Mouse (Mus musculus) MEL (cell line): ENCODE data around the gene Sgcg. TPM values are rescaled to one million over a fixed set of nuclear protein-coding genes. Genes with fewer than 3 reads are reported as not detected.

Experiments
- DNase-seq: peaks from one replicate; pipeline ENCODE4 v3.0.0; 2011; ENCODE audit warnings: low read depth, low spot score
- H3K27ac ChIP-seq: 2 replicates; pipeline ENCODE4 v1.5.1; 2012; ENCODE audit warnings: low read depth, mild to moderate bottlenecking, control low read depth, low read length, moderate library complexity; ENCODE audit not compliant: control insufficient read depth
- H3K27me3 ChIP-seq, 2 experiments: fragments of 150-350 bp in 1 of 2; sonication (generic) in 1 of 2; 2 replicates each; pipeline ENCODE4 v1.6.1; 2012; ENCODE audit warnings: low read length in 2 of 2, mild to moderate bottlenecking in 2 of 2, improper control_type of control experiment in 1 of 2, moderate library complexity in 1 of 2; ENCODE audit not compliant: insufficient read depth in 2 of 2, control insufficient read depth in 1 of 2
- H3K36me3 ChIP-seq, 2 experiments: 2 replicates each; pipeline ENCODE4 v1.6.1; 2012 to 2014; ENCODE audit warnings: low read length in 2 of 2, improper control_type of control experiment in 1 of 2, inconsistent platforms in 1 of 2, mild to moderate bottlenecking in 1 of 2; ENCODE audit not compliant: insufficient read depth in 2 of 2, control insufficient read depth in 1 of 2
- H3K4me1 ChIP-seq, 2 experiments: fragments of 150-350 bp in 1 of 2; sonication (generic) in 1 of 2; 2 replicates each; pipeline ENCODE4 v1.6.1; 2012; ENCODE audit warnings: low read length in 2 of 2, improper control_type of control experiment in 1 of 2, mild to moderate bottlenecking in 1 of 2; ENCODE audit not compliant: insufficient read depth in 2 of 2, control insufficient read depth in 1 of 2
- H3K4me3 ChIP-seq, 2 experiments: fragments of 150-350 bp in 1 of 2; sonication (generic) in 1 of 2; 2 replicates each; pipeline ENCODE4 v1.5.1; 2012; ENCODE audit warnings: low read depth in 2 of 2, low read length in 2 of 2, mild to moderate bottlenecking in 2 of 2, moderate library complexity in 2 of 2, control low read depth in 1 of 2, improper control_type of control experiment in 1 of 2; ENCODE audit not compliant: control insufficient read depth in 1 of 2, insufficient read depth in 1 of 2
- H3K79me2 ChIP-seq: 2 replicates; pipeline ENCODE4 v1.6.1; 2012; ENCODE audit warnings: mild to moderate bottlenecking, low read length, moderate library complexity; ENCODE audit not compliant: control insufficient read depth, poor library complexity, insufficient read depth
- H3K9ac ChIP-seq: 2 replicates; pipeline ENCODE4 v1.6.1; 2012; ENCODE audit warnings: low read depth, mild to moderate bottlenecking, control low read depth, low read length, moderate library complexity; ENCODE audit not compliant: control insufficient read depth, poor library complexity, severe bottlenecking
- H3K9me3 ChIP-seq: fragments of 150-350 bp; sonication (generic); replicated peaks from 2 replicates; pipeline ENCODE4 v1.6.1; 2012; ENCODE audit warnings: mild to moderate bottlenecking, low read length, improper control_type of control experiment, moderate library complexity; ENCODE audit not compliant: insufficient read depth
- BHLHE40 ChIP-seq: IDR thresholded peaks from 2 replicates; pipeline ENCODE4 v1.6.1; 2012; ENCODE audit warnings: low read depth, mild to moderate bottlenecking, inconsistent platforms, low read length, improper control_type of control experiment, borderline replicate concordance
- CHD1 ChIP-seq: IDR thresholded peaks from 2 replicates; pipeline ENCODE4 v1.6.1; 2012; ENCODE audit warnings: low read depth, mild to moderate bottlenecking, inconsistent platforms, low read length, improper control_type of control experiment
- CHD2 ChIP-seq: IDR thresholded peaks from 2 replicates; pipeline ENCODE4 v1.6.1; 2011; ENCODE audit warnings: low read length, improper control_type of control experiment
- CTCF ChIP-seq, 3 experiments: IDR thresholded peaks in 2 of 3; conservative IDR thresholded peaks in 1 of 3; 2 replicates each; pipeline ENCODE4 v1.5.1; 2011 to 2012; ENCODE audit warnings: low read length in 3 of 3, low read depth in 2 of 3, mild to moderate bottlenecking in 2 of 3, improper control_type of control experiment in 1 of 3, inconsistent platforms in 1 of 3, mixed read lengths in 1 of 3, moderate library complexity in 1 of 3; ENCODE audit not compliant: control insufficient read depth in 1 of 3, insufficient read depth in 1 of 3, poor library complexity in 1 of 3, severe bottlenecking in 1 of 3
- ELF1 ChIP-seq: IDR thresholded peaks from 2 replicates; pipeline ENCODE4 v1.6.1; 2014; ENCODE audit warnings: low read depth, mild to moderate bottlenecking, inconsistent platforms, low read length, improper control_type of control experiment, moderate library complexity
- EP300 ChIP-seq, 2 experiments: IDR thresholded peaks; 2 replicates each; pipeline ENCODE4 v1.6.1; 2011; ENCODE audit warnings: improper control_type of control experiment in 2 of 2, low read length in 2 of 2, low read depth in 1 of 2, mild to moderate bottlenecking in 1 of 2
- ETS1 ChIP-seq: IDR thresholded peaks from 2 replicates; pipeline ENCODE4 v1.6.1; 2012; ENCODE audit warnings: low read depth, mild to moderate bottlenecking, inconsistent platforms, low read length, improper control_type of control experiment, moderate library complexity
- GABPA ChIP-seq: IDR thresholded peaks from 2 replicates; pipeline ENCODE4 v1.6.1; 2012; ENCODE audit warnings: low read depth, mild to moderate bottlenecking, inconsistent platforms, low read length, improper control_type of control experiment, moderate library complexity
- GATA1 ChIP-seq: IDR thresholded peaks from 2 replicates; pipeline ENCODE4 v1.6.1; 2011; ENCODE audit warnings: low read depth, low read length, improper control_type of control experiment
- HCFC1 ChIP-seq: IDR thresholded peaks from 2 replicates; pipeline ENCODE4 v1.6.1; 2012; ENCODE audit warnings: low read depth, mild to moderate bottlenecking, inconsistent platforms, low read length, improper control_type of control experiment, moderate library complexity
- JUND ChIP-seq: IDR thresholded peaks from 2 replicates; pipeline ENCODE4 v1.6.1; 2011; ENCODE audit warnings: low read depth, mild to moderate bottlenecking, improper control_type of control experiment, low read length
- KAT2A ChIP-seq: conservative IDR thresholded peaks from 2 replicates; pipeline ENCODE4 v1.6.1; 2012; ENCODE audit warnings: low read depth, low read length, improper control_type of control experiment, inconsistent platforms
- MAX ChIP-seq: IDR thresholded peaks from 2 replicates; pipeline ENCODE4 v1.6.1; 2011; ENCODE audit warnings: low read length, improper control_type of control experiment
- MAZ ChIP-seq: IDR thresholded peaks from 2 replicates; pipeline ENCODE4 v1.6.1; 2012; ENCODE audit warnings: low read depth, mild to moderate bottlenecking, inconsistent platforms, low read length, improper control_type of control experiment
- MEF2A ChIP-seq: IDR thresholded peaks from 2 replicates; pipeline ENCODE4 v1.6.1; 2014; ENCODE audit warnings: low read depth, mild to moderate bottlenecking, inconsistent platforms, low read length, improper control_type of control experiment; ENCODE audit not compliant: poor library complexity, insufficient replicate concordance, severe bottlenecking; ENCODE audit errors: extremely low read depth
- MXI1 ChIP-seq: IDR thresholded peaks from 2 replicates; pipeline ENCODE4 v1.6.1; 2011; ENCODE audit warnings: mild to moderate bottlenecking, low read depth, low read length, improper control_type of control experiment
- MYB ChIP-seq: IDR thresholded peaks from 2 replicates; pipeline ENCODE4 v1.6.1; 2011; ENCODE audit warnings: mild to moderate bottlenecking, low read depth, low read length, improper control_type of control experiment
- MYC ChIP-seq: IDR thresholded peaks from 2 replicates; pipeline ENCODE4 v1.6.1; 2011; ENCODE audit warnings: low read depth, mild to moderate bottlenecking, low read length, improper control_type of control experiment, moderate library complexity
- NRF1 ChIP-seq: IDR thresholded peaks from 2 replicates; pipeline ENCODE4 v1.6.1; 2014; ENCODE audit warnings: low read depth, mild to moderate bottlenecking, inconsistent platforms, low read length, improper control_type of control experiment, moderate library complexity; ENCODE audit not compliant: poor library complexity, insufficient read depth, severe bottlenecking
- POLR2AphosphoS2 ChIP-seq: IDR thresholded peaks from 2 replicates; pipeline ENCODE4 v1.6.1; 2011; ENCODE audit warnings: low read length, improper control_type of control experiment
- RAD21 ChIP-seq: IDR thresholded peaks from 2 replicates; pipeline ENCODE4 v1.6.1; 2011; ENCODE audit warnings: mild to moderate bottlenecking, low read depth, low read length, improper control_type of control experiment
- RCOR1 ChIP-seq: IDR thresholded peaks from 2 replicates; pipeline ENCODE4 v1.6.1; 2012; ENCODE audit warnings: low read depth, mild to moderate bottlenecking, inconsistent platforms, low read length, improper control_type of control experiment
- SMC3 ChIP-seq: IDR thresholded peaks from 2 replicates; pipeline ENCODE4 v1.6.1; 2011; ENCODE audit warnings: low read depth, low read length, improper control_type of control experiment
- TAL1 ChIP-seq: IDR thresholded peaks from 2 replicates; pipeline ENCODE4 v1.6.1; 2012; ENCODE audit warnings: mild to moderate bottlenecking, inconsistent platforms, low read length, moderate library complexity, mixed read lengths
- TBP ChIP-seq: IDR thresholded peaks from 2 replicates; pipeline ENCODE4 v1.8.0; 2011; ENCODE audit warnings: low read depth, low read length, improper control_type of control experiment
- UBTF ChIP-seq: IDR thresholded peaks from 2 replicates; pipeline ENCODE4 v1.6.1; 2012; ENCODE audit warnings: low read depth, mild to moderate bottlenecking, inconsistent platforms, low read length, improper control_type of control experiment, moderate library complexity, borderline replicate concordance; ENCODE audit not compliant: insufficient read depth
- USF1 ChIP-seq: IDR thresholded peaks from 2 replicates; pipeline ENCODE4 v1.6.1; 2014; ENCODE audit warnings: low read depth, mild to moderate bottlenecking, inconsistent platforms, low read length, improper control_type of control experiment, moderate library complexity
- ZC3H11A ChIP-seq: IDR thresholded peaks from 2 replicates; pipeline ENCODE4 v1.6.1; 2012; ENCODE audit warnings: low read depth, mild to moderate bottlenecking, inconsistent platforms, low read length, improper control_type of control experiment
- ZKSCAN1 ChIP-seq: IDR thresholded peaks from 2 replicates; pipeline ENCODE4 v1.6.1; 2012; ENCODE audit warnings: low read depth, mild to moderate bottlenecking, inconsistent platforms, low read length, improper control_type of control experiment, moderate library complexity
- ZMIZ1 ChIP-seq: IDR thresholded peaks from 2 replicates; pipeline ENCODE4 v1.6.1; 2012; ENCODE audit warnings: low read depth, mild to moderate bottlenecking, inconsistent platforms, low read length, improper control_type of control experiment, moderate library complexity
- ZNF384 ChIP-seq: IDR thresholded peaks from 2 replicates; pipeline ENCODE4 v1.6.1; 2012; ENCODE audit warnings: low read depth, mild to moderate bottlenecking, inconsistent platforms, low read length, improper control_type of control experiment
- polyA plus RNA-seq, 2 experiments: library from polyadenylated mRNA; stranded (reverse) in 1 of 2; unstranded in 1 of 2; fragments of >175 nt in 1 of 2; fragments of >200 nt in 1 of 2; gene quantifications; 2 replicates each; pipeline versions ENCODE4 v1.2.1 to v1.2.4; 2012; ENCODE audit warnings: low replicate concordance in 2 of 2, low read depth in 1 of 2; ENCODE audit not compliant: insufficient read length in 2 of 2, insufficient read depth in 1 of 2, missing spikeins in 1 of 2
- total RNA-seq: library from RNA; depleted of rRNA; stranded (reverse); fragments of 300-350 nt; gene quantifications from 2 replicates; pipeline ENCODE4 v1.2.3, GENCODE M21; 2012

Gene Sgcg
- total and polyA plus RNA-seq, 3 experiments = not detected

GRCm38 (mm10) chr14:61230179-61230578 is 28.1 kb downstream of the Sgcg start:
- Histone ChIP-seq H3K36me3 (peaks cover 0 to 16% of the 10 kb centered on the region in 2 experiments; a peak in 2 of 4 replicates), H3K4me1 (peaks cover 0 to 20% of the 10 kb centered on the region in 2 experiments; a peak in 2 of 4 replicates), H3K79me2 (no peaks in the 10 kb centered on the region), H3K27ac (peak overlapping the region; percentile 28), H3K9me3 (no peaks in the 10 kb centered on the region), H3K9ac (no peak overlapping the region), H3K4me3 (0 out of 4 replicates have a peak overlapping the region, but pooled peaks of 1 of the 2 experiments have one; percentile 3), H3K27me3 (no peaks in the 10 kb centered on the region)
- no peak for TF ChIP-seq BHLHE40
- TF ChIP-seq RAD21 = no peak
- no peak for DNase-seq

DNA sequence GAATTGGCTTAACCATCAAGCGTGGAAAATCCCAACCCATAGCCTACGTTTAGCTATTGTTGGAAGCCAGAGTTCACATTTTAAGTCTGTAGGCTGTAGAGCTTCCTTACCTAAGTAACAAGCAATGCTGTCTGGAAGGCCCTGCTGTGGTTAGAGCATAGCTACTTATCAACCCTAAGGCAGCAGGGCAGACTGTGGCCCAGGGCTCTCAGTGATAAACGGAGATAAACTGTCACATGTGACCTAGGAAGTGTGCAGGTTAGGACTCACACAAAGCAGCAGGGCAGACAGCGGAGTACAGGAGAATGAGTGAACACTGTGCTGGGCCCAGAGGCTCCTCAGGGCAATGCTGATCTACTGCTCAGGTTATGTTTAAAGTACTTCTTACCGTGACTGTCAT is 28.5 kb downstream of the Sgcg start:
- H3K4me1 ChIP-seq = peaks cover 0 to 20% of the 10 kb centered on the region in 2 experiments; a peak in 2 of 4 replicates
- peak; percentile 89 for DNase-seq
- H3K36me3 ChIP-seq = peaks cover 0 to 16% of the 10 kb centered on the region in 2 experiments; a peak in 2 of 4 replicates
- H3K4me3 ChIP-seq = 0 out of 4 replicates have a peak overlapping the region, but pooled peaks of 1 of the 2 experiments have one; percentile 3
- H3K27me3 ChIP-seq = no peaks in the 10 kb centered on the region
- no peaks in the 10 kb centered on the region for H3K79me2 ChIP-seq
- H3K9ac ChIP-seq = no peak overlapping the region
- H3K9me3 ChIP-seq = no peaks in the 10 kb centered on the region
- H3K27ac ChIP-seq = peak overlapping the region; percentile 28
- TF ChIP-seq UBTF = no peak
- no peak for TF ChIP-seq JUND
- TF ChIP-seq MYC = peak; percentile 72; the same call in 1 of the 2 replicates
- peak; percentile 87 for TF ChIP-seq ETS1
- peak; percentile 94 for TF ChIP-seq RCOR1
- TF ChIP-seq ZMIZ1 = no peak
- no peak for TF ChIP-seq CTCF (IDR thresholded peaks at IDR 0.05 in 2 of 3, conservative IDR thresholded peaks at IDR 0.05 in 1 of 3; ENCODE audit: control insufficient read depth in 1 of 3, insufficient read depth in 1 of 3, low read depth in 2 of 3, low read length in 3 of 3, poor library complexity in 1 of 3, severe bottlenecking in 1 of 3)
- no peak for TF ChIP-seq MEF2A
- TF ChIP-seq MYB = peak; percentile 61; the same call in 1 of the 2 replicates
- no peak for TF ChIP-seq CHD1
- no peak for TF ChIP-seq RAD21
- no peak for TF ChIP-seq CHD2
- peak; percentile 72 for TF ChIP-seq MAX
- TF ChIP-seq POLR2AphosphoS2 = no peak
- peak; percentile 91 for TF ChIP-seq TAL1
- no peak for TF ChIP-seq ZKSCAN1
- TF ChIP-seq KAT2A = no peak
- peak; percentile 91 for TF ChIP-seq USF1
- TF ChIP-seq MXI1 = peak; percentile 71
- no peak for TF ChIP-seq GABPA
- no peak for TF ChIP-seq NRF1
- no peak; the same call in 1 of the 2 replicates for TF ChIP-seq MAZ
- peak; percentile 96 for TF ChIP-seq BHLHE40
- peak; percentile 25; the same call in 1 of the 2 replicates for TF ChIP-seq TBP
- TF ChIP-seq SMC3 = no peak; the same call in 1 of the 2 replicates
- TF ChIP-seq GATA1 = peak; percentile 96
- no peak for TF ChIP-seq ZNF384
- TF ChIP-seq HCFC1 = 0 out of 2 replicates have a peak, but pooled peaks have one; percentile 32
- no peak for TF ChIP-seq ZC3H11A
- no peak for TF ChIP-seq ELF1
- peak; percentile 95 to 97 for TF ChIP-seq EP300 (IDR thresholded peaks at IDR 0.05; ENCODE audit: low read depth in 1 of 2, low read length in 2 of 2)
